Mouse (Mus musculus) B cell, adult 62 days (primary cell): Measurements from ENCODE around the gene Gm3629. TPM values are rescaled to one million over a fixed set of nuclear protein-coding genes. Genes with fewer than 3 reads are reported as not detected.

Experiments
- total RNA-seq: library from RNA; stranded (reverse); gene quantifications from 4 replicates; pipeline ENCODE4 v1.2.4, GENCODE M21; 2023

Gm3629 gene
- total RNA-seq = not detected in 4 replicates

GRCm38 (mm10) chr14:6590513-6590912, at the start of gene Gm3629:
Gm3629 (minus strand) TSS chr14:6590613.

GRCm38 (mm10) chr14:6622318-6622717, 31.9 kb upstream of the Gm3629 start, which contains the start of gene Gm3460:
Gm3460 (minus strand) TSS chr14:6622418.

DNA sequence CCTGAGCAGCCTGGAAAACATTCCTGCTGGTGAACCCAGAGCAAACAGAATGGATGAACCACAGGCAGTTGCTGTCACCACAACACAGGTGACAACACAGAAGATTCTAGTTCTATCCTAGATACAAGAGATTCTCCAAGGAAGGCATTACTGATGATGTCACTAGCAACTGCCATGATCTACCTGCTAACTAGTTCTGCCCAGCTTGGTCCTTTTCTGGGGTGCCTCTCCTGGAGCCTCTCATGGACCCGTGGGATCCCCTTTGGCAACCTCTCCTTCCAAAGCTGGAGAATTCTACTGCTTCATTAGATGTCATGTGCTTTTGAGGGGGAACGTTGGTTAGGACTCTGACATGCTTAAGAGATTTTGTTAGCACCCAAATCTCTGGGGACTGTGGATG, 53.2 kb downstream of the Gm3629 start, which contains the start of gene Gm8356:
TSS of gene Gm8356 (minus strand) at position 101 of the 400 bp plus-strand sequence.

Other genes with a start within 250 kb of the Gm3629 start
- gene Gm3618, start 246.9 kb downstream of the Gm3629 start, total RNA-seq = not detected in 4 replicates
- not detected in 4 replicates for gene Gm16440, start 200.3 kb downstream of the Gm3629 start, total RNA-seq
- 0.57 TPM in 1 of 4 replicates, not detected in the others for gene Gm3591, start 178.1 kb downstream of the Gm3629 start, total RNA-seq
- gene Gm3594, start 146.0 kb downstream of the Gm3629 start, total RNA-seq = not detected in 4 replicates
- not detected in 4 replicates for gene Gm8356, start 53.3 kb downstream of the Gm3629 start, total RNA-seq
- not detected in 4 replicates for gene Gm3460, start 31.8 kb upstream of the Gm3629 start, total RNA-seq
- not detected in 4 replicates for gene Gm10251, start 93.6 kb upstream of the Gm3629 start, total RNA-seq
- not detected in 4 replicates for gene Gm8050, start 129.6 kb upstream of the Gm3629 start, total RNA-seq
- gene Gm3636, start 151.7 kb upstream of the Gm3629 start, total RNA-seq = 0.60 to 1.8 TPM (median 1.2 TPM) in 3 of 4 replicates, not detected in the other
- gene Gm8362, start 183.8 kb upstream of the Gm3629 start, total RNA-seq = not detected in 4 replicates
- not detected in 4 replicates for gene Gm3642, start 249.7 kb upstream of the Gm3629 start, total RNA-seq